Comparison of ENCODE assay signal across 17 mouse cellular contexts in genomic region chr6:117256099-117256471, GRCm38 (mm10).
"Had no signal": no experiment of that assay in that cellular context is flagged by ENCODE, and none has a peak within 500 bp of the region (broad histone marks: within the 10 kb centered on the region; RNA-seq: fewer than 3 reads in every experiment).

No protein-coding gene starts in this region.

- H3K9ac ChIP-seq: liver, postnatal 0 days; lung, embryonic 15.5 days; midbrain, embryonic 13.5 days; midbrain, embryonic 15.5 days; neural tube, embryonic 12.5 days; stomach, embryonic 15.5 days had no signal

- H3K27me3 ChIP-seq: megakaryocyte, embryonic 14.5 days; midbrain, embryonic 13.5 days; midbrain, embryonic 15.5 days; neural tube, embryonic 12.5 days; stomach, embryonic 15.5 days had no signal

- H3K9me3 ChIP-seq: lung, embryonic 15.5 days; megakaryocyte, embryonic 14.5 days; midbrain, embryonic 13.5 days; midbrain, embryonic 15.5 days; neural tube, embryonic 12.5 days; stomach, embryonic 15.5 days had no signal

- H3K4me1 ChIP-seq: megakaryocyte, embryonic 14.5 days; midbrain, embryonic 15.5 days; neural tube, embryonic 12.5 days; stomach, embryonic 15.5 days had no signal

- H3K36me3 ChIP-seq: lung, embryonic 15.5 days; midbrain, embryonic 13.5 days; midbrain, embryonic 15.5 days; neural tube, embryonic 12.5 days; stomach, embryonic 15.5 days had no signal

- H3K4me2 ChIP-seq: lung, embryonic 15.5 days; midbrain, embryonic 13.5 days; midbrain, embryonic 15.5 days; neural tube, embryonic 12.5 days; stomach, embryonic 15.5 days had no signal

- ATAC-seq: liver, postnatal 0 days; lung, postnatal 0 days; midbrain, embryonic 13.5 days; midbrain, embryonic 15.5 days had no signal

- DNase-seq: liver, postnatal 0 days; lung, adult 2 months; lung, postnatal 14 days; lung, postnatal 36 days; right cerebral cortex, postnatal 14 days; thymus, adult 2 months; thymus, postnatal 25 days; thymus, postnatal 4 days had no signal

- H3K4me3 ChIP-seq: lung, embryonic 15.5 days; megakaryocyte, embryonic 14.5 days; midbrain, embryonic 13.5 days; midbrain, embryonic 15.5 days; neural tube, embryonic 12.5 days; stomach, embryonic 15.5 days had no signal

- H3K27ac ChIP-seq: lung, embryonic 15.5 days; macrophage; midbrain, embryonic 13.5 days; midbrain, embryonic 15.5 days; neural tube, embryonic 12.5 days; stomach, embryonic 15.5 days; stomach, postnatal 0 days had no signal
